Mouse (Mus musculus) gastrocnemius, adult 8-10 months (tissue): ENCODE measurements around the gene Garnl3. TPM values are rescaled to one million over a fixed set of nuclear protein-coding genes. Genes with fewer than 3 reads are reported as not detected.

ENCODE experiments used
- DNase-seq, 2 experiments: peaks; one replicate each; pipeline ENCODE4 v3.0.0; 2022; ENCODE audit warnings: low spot score in 2 of 2
- total RNA-seq, 4 experiments: library from RNA; stranded (reverse); gene quantifications; 2 replicates each; pipeline ENCODE4 v1.2.4; 2022

The Garnl3 gene
- total RNA-seq = 1 to 10 TPM in 1 of 4 experiments, under 1 TPM in 2, not detected in 1; 0.32 to 1.1 (median 0.99) TPM

DNA sequence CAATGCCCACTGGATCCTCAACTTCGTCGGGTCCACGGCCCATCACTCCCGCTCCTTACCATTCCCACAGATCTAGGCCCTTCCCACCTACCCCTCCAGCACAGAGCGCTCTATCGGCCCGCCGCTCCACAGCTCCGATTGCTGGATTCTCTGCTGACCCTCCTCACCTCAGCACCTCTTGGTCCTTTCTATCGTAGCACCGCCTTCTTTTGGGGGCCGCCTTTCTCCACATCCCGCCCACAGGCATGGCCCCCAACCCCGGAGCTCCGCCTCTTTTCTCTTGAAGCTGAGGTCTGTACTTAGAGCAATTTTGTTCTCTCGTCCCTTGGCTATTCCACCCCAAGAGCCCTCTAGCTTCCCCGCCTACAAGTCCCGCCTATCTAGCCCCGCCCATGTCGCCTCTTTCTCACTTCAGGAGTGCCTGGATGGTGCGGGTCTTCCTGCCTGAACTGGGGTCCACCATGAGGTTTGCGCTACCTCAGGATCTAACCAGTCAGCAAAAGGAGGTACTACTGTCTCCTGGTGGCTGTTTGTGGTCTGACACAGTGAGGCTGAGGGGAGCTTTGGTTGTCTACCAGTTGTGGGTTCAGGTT, at the start of gene Garnl3:
Gene Garnl3 (minus strand): TSS at position 155 of the 593 bp plus-strand sequence.
- peak; percentile 59 to 62 for DNase-seq

DNA sequence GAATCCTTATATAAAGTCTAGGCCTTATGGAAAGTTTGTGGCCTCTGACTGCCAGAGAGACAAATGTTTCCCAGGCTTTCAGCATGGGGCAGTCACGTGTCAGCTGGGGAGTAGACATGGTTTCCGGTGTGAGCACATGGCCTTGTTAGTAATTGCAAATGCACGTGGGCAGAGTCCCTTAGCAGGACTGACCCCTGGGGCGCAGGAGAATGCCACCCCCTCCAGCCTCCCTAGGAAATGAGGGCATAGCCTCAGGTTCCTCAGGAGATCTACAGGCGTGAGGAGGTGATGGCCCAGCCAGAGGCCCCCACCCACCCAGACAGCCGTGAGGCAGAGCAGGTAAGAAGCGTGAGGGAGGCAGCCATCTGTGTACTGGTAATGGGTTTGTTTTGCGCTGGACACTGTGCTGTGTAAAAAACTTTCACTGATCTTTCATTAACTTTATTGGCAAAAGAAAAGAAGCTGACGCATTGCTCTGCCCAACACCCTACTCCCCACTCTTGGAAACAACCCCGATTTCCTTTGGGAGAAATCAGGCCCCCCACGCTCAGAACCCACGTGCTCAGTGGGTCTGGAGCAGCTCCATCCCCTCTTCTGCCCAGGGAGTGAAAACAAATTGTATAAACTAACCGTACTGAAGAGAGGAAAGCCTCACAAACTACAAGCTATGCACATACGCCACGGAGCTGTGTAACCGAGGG, 48.6 kb upstream of the Garnl3 start:
- no peak for DNase-seq

DNA sequence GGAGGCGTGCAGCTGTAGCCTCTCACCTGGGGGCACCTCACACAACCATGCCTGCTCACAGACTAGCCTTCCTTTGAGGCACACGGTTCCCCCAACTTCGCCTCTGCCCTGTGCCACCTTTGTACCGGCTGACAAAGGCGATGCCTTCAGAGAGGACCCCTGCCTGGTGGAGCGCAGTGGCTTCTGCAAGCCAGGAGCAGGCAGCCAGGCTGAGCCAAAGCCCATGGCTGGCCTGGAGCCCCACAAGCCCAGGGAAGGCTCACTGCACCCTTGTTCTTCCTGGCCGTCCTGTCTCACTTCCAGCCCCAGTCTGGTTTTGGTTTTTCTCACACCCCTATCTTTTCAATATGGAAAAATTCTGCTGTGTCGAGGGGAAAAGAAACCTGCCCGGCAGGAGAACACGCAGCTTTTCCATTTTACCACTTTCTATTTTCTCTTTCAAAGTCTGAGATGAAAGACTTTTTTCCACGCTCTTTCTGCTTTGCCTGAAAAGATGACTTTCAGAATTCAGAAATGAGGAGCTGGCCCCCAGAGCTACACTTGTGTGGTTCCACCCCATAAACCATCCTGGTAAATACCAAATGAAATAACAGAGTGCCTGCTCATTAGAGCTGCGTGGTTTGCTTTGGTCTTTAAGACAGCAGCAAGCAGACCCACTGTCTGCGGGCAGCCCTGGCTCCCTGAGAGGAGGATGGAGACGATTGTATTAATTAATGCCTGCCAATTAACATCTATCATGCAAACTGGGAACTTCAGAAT, 47.9 kb upstream of the Garnl3 start:
- no peak for DNase-seq

DNA sequence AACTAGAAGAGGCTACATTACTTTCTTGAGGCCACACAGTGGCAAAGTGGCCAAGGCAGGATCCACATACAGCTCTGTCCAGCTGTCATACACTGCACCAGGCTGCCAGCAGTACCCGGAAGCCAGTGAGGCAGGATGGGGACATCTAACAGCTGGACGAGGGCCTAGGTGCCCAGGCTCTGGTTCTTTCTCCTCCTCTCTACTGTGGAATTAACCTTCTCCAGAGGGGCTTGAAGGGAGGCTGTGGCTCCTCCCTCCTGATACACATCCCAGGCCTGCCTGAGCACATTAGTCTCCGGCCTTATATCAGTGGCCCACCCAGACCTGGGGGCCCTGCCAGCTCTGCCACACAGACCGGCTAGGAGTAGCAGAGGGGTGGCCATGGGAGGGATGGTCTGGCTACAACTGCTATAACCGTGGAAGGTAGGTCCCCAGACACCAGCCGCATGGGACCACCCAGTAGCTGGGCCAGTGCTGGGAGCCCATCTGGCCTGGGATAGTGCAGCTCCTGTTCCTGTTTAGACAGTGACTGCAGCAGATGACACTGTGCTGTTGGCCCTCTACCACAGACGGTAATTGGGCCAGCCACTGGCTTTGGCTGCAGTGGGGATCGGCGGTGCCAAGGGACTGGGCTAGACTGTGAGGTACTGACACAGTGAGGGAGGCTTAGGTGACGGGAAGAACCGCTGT, 46.9 kb upstream of the Garnl3 start:
- DNase-seq = peak; percentile 79 to 89

DNA sequence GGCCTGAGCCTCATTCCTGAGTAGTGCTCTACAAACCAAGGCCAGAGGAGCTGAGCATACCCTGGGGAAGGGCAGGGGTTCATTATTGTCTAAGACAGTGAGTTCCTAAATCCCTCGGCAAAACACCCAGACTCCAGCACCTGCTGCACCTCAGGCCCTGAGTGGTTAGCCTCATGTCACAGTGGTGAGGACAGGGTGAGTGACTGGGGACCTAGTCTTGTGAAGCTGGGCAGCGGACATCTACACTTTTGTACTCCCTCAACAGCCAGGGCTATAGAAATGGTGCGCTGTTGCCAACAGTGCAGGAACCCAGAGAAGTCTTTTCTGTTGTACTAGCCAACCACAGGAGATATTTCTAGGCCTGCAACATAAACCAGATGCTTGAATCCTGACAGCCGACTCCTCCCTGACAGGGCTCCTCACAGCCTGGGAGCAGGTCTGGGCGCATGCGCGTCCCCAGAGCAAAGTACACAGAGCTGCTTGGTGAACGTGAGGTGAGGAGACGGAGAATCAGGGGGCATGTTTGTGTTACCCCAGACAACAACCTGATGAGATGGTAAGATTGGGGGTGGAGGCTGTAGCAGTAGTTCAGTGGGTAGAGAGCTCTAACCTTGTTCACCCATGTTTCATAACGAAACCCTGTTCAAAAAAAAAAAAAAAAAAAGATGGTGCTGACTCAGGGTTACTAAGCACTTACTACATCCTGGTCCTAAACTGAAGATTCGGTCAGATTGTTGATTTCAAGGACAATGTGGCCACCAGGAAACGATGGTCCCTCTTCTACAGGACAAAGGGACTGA, 46.2 kb upstream of the Garnl3 start:
- no peak for DNase-seq

DNA sequence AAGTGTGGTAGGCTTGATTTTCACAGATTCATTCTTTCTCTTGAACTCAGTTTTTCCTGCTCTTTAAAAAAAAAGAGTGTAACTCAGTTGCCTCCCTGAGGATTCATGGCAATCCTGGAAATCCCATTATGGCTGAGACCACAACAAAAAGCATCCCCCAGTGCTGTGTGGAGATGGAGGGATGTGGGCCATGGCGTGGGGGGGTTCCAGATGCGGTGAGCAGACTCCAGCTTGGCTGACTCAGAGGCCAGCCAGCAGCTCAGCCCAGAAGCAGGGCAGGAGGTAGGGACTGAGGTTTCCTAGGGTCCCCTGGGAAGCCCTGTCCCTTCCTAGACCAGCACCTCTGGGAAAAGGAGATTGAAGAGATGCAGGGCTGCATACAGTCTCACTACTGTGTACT, 45.5 kb upstream of the Garnl3 start:
- DNase-seq = no peak

DNA sequence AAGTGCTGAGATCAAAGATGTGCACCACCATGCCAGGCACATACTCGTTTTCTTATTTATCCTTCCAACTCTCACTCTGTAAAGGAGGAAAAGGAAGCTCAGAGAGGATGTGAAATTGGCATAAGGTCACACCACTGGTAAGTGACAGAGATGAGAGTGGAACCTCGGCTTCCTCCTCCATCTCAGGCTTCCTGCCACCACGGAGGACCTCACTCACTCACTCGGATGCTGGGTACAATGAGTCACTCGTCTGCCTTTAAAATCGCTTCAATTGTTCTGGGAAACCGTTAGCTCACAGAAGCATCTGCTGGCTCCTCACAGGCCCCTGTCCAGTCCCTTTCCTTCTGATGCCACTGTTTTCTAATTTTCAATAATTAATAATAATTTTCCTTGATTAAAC, 45.1 kb upstream of the Garnl3 start:
- no peak for DNase-seq

DNA sequence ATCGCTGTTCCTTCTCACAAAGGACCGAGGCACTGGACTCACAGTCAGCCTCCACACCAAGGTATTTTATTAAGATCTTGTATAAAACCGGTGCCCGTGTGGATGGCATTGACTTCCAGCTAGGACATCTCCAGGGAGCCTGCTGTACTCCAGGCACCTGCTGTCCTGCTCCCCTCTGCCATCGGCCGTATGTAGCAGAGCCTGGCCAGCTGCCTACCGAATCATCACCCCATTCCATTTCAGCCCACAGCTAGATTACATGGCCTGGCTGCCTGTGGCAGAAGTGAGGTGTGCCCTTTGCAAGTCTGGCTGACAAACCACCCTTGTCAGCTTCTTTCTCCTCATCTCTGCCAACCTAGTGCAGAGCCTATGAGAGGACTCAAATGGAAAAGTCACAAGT, 42.2 kb upstream of the Garnl3 start:
- peak; percentile 71 to 86 for DNase-seq

DNA sequence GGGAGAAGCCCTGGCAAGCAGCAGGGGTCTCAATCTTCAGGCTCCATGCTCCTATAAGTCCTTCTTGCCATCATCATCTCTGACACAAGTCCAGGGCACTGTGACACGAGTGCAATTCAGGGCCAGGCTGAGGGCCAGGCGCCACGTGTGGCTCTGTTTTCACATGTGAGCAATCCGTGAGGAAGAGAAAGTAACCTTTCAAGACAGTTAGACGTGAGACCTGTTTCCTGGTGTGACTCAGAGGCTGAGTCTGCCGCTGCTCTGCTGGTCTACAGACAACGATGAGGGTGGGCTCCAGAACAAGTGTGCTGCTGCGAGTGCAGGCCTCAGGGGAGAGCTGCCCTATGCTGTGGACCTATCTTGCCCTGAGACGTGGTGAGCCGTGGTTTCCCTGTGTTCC, 41.7 kb upstream of the Garnl3 start:
- DNase-seq = no peak

DNA sequence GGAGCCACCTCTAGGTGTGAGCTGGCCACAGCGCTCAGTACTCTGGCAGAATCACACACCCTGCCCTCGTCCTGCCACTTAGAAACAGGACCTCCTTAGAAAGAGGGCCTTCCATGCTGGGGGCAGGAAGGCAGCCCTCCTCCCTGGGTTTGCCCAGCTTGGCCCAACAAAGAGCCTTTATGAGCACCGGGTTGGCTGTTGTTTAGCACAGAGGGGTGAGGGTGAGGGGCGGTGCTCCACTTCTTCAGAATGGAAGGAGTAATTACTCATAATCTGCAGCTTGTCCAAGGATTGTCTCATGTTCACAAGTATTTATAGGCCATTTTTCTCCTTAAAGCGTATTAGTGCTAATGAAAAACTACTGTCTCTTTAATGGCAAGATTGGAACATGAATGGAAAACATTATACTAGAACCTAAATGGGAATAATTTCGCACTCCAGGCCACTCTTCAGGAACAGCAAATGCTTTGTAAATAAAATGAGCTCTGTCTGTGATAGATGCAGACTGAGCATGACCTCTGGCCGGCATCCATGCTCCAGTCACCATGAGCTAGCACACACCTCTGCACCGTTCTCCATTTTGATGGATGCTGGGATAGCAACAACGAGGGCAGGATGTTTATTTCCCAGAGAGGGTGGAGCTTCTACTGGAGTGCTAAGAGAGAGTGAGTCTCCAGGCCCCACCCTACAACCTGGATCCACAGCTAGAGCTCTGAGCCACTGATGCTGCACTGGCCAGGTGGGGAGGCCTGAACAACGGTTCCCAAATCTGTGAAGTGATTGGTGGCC, 39.5 kb upstream of the Garnl3 start:
- DNase-seq = no peak

DNA sequence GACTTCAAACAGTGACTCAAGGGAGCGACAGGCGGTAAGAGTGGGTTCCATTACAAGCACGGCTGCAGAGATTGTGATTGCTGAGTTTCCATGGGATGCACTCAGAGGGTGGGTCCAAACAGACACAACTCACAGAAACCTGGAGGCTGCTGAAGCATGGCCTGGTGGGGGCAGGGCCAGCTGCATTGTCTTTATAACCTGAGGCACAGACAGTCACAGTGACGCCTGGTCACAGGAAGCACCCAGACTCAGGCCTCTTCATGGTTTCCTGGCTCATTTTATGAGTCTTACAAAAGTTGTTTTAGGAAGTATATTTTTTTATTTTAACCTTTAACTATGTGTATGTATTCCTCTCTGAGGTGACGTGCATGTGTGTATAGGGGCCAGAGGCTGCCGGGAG, 38.0 kb upstream of the Garnl3 start:
- no peak for DNase-seq

DNA sequence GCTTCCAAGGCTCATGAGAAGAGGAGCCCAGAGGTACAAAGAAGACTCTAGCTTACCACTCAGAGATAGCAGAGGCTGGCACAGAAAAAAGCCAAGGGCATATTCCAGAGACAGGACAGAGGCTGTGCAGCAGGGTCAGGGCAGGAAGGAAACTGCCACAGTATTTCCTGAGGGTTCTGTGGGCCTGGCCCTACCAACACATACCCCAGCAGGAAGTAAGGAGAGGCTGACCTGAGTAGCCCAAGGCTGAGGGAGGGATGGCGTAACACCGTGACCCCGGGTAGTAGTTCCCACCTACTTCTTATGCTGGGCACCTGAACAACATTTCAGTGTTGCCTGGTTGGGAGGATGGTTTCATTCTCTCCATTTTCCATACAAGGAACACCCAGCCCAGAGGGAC, 35.6 kb upstream of the Garnl3 start:
- no peak for DNase-seq

DNA sequence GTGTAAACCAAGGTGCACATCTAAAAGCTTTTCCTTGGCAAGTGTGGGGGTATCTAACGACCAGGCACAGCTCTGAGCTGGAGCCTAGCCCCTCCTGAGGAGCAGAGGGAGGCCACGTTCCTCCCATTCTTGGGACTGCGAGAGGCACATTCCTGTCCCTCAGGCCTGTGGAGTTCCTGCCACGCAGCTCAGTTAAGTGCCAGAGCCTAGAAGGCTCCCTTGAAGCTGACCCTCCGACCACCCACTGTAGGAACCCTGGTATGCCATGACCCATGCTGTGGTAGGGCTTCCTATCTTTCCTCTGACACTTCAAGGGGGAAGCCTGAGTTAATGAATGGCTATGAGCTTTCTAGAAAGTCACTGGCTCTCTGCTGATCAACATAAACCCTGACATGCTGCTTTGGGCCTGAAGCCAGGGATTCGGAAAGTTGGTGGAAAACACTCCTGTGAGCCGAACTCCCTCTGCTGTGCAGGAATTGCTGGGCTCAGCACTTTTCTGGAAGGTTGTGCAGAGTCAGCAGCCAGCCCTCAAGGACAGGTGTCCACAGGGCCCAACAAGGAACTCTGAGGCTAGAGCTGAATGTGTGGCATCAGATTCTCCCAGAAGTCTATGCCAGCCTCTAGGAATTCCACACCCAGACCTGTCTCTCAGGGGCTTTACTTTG, 34.4 kb upstream of the Garnl3 start:
- DNase-seq = no peak

DNA sequence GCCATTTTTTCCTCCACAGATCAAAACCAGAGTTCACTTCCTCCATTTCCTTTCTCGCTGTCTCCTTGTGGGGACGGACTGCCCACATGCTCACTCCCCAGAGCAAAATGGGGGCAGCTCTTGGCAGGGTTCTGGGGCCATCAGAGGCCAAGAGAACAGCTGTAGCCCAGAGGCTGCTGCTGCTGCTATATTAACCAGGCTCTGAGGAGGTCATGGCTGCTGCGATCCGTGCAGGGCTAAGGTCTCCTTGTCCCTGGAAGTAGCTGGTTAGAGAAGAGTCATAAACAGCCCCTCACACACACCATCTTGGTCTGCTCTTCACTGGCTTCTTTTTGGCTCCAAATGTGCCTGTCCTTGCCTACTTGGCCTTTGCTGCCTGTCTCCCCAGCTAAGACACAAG, 33.8 kb upstream of the Garnl3 start:
- DNase-seq = no peak

DNA sequence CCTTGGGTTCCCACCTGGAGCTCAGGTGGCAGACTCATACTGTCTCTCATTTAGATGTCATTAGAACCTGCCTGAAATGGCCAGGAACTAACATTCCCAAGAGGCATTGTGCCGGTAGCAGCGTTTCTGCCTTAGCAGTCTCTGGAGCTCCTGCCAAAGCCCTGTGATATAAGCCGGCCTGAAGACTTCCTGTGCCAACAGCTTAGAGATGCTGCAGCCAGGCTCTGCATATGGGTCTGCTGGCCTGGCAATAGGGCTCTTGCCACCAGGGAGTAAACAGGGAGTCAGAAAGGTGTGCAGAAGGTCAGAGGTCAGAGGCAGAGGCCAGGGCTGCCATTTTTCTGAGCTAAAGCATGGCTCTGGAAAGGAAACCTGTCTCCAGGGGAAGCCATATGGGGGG, 33.2 kb upstream of the Garnl3 start:
- DNase-seq = no peak

DNA sequence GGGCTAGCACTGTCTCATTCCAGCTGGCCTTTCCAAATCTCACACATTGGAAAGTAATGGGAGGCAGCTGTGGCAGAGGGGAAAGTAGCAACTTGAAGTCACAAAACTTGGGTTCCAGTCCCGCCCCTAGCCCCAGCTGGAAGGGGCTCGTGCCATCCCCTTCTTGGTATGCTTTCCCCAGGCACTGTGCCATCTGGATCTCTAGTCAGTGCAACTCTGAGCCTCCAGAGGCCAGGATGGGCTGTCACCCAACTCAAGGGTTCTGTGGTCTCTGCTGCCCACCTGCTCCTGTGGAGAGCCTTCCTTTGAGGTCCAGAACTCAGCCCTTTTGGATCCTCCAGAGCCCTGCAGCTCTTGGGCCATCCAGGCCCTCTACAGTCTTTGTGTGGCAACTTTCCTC, 30.7 kb upstream of the Garnl3 start:
- no peak for DNase-seq

DNA sequence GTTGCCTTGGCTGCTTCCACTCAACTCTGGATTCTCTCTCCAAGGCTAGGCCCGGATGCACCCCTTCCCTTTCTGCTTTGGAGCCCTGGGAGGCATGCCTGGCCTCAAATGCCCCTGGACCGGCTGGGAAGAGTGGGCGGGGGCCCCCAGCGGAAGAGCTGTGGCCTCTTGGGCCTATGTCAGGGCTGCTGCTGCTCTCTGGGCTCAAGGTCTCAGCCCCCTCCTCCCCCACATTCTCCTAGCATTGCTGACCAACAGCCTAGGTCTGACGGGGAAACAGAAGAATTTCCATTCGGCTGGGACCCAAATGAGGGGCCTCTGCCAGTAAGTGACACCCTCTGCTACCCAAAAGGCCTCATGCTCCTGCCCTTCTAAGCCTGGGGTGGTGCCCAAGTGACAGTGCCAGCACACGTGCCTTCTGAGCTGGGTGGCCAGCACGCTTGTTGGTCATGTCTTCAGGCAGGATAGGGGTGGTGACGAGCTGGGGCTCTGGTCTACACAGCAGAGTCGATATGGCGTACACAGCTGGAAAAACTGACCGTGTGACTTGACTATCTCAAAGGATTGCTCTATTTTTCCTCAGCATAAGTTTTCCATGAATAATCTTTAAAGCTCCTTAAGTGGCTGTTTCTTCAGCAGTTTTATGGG, 29.0 kb upstream of the Garnl3 start:
- DNase-seq = peak; percentile 51 to 68

DNA sequence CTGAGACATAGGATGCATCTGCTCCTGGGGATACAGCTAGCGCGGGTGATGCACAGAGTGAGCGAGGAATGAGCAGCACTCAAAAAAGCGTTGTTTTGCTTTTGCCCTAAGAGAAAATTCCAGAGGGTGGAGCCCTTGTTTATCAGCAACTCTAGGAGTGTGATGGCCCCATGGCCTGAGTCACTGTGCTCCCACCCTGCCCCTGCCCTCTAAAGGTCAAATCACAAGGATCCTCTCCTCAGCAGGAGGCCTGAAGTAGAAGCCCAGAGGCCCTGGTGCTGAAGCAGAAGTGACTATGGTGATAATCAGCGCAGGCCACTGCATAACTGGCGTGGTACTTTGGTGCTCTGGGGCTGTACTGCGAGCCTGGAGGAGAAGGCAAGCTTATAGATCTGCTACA, 28.1 kb upstream of the Garnl3 start:
- DNase-seq = no peak

DNA sequence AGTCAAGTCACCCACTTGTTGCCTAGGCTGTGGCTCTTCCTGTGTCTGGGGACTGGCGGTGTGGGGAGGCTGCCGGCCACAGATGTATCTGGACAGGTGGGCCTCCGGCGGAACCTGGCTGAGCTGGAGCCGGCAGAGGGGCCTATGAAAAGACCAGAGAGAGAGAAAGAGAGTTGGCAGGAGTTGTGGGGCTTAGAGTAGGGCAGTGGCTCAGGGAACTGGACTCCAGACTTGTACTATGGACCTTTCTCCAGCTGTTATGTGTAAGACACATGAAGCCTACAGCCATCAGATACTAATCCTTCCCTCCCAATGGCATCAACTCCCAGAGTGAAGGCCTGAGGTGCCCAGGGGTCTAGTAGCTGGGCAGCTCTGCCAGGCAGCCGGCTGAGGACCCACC, 27.4 kb upstream of the Garnl3 start:
- DNase-seq = no peak
